Mouse (Mus musculus): ENCODE data around the gene Uba7.

Uba7 gene

DNA sequence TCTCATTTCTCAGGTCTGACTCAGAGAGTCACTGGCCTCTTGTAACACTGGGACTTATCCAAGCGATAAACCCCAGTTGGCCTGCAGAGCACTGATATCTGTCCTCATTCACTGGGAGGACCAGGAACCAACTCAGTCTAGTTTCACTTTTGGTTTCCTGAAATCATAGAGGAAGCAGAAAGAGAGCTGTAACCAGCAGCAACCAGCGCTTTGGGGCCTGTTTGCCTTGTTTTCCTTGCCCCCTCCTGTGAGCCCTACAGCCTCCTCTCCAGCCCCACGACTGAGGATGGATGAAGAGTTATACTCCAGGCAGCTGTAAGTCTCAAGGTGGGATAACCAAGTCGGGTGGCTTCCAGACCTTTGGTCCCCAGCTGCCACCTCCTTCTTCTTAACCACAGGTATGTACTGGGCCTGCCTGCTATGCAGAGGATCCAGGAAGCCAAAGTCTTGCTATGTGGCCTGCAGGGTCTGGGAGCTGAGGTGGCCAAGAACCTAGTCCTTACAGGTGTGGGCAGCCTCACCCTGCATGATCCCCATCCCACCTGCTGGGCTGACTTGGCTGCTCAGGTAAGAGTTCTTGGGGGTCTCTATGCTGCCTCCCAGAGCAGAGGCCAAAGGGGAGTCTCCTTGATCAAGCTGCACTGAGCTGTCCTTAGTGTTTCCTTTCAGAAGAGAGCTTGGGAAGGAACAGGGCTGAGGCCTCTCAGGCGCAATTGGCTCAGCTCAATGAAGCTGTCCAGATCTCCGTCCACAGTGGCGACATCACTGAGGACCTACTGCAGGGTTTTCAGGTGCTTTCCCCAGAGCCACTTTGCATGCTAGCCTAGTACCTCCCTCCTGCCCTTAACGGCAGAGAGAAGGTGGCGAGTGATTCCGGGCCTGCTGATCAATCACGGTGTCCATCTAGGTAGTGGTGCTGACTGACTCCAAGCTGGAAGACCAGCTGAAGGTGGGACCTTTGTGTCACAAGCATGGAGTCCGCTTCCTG lies at the start of gene Uba7:
Uba7 (plus strand) TSS at position 107 of the 988 bp plus-strand sequence.
- peak; percentile 97 for DNase-seq

DNA sequence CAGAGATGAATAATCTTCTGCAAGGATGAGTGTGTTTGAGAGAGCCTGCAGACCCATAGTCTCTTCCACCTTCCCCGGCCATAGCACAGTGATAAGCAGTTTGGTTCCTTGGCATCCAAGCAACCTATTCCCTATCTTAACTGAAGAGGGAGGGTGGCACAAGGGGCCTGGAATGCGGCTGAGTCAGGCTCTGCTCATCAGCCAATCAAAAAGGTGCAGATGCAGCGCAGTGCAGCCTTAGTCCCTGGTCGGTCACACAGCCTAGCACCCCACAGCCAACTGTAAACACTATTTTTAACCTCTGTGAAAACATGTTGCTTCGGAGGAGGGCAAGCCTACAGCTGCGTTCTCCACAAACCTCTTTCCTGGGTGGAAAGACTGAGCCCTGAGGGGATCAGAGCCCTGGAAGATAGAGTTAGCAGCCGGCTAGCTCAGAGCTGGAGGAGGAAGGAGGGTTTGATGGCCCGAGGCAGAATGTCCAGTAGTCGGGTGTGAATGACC lies 48.3 kb upstream of the Uba7 start:
- DNase-seq, result peak; percentile 92

DNA sequence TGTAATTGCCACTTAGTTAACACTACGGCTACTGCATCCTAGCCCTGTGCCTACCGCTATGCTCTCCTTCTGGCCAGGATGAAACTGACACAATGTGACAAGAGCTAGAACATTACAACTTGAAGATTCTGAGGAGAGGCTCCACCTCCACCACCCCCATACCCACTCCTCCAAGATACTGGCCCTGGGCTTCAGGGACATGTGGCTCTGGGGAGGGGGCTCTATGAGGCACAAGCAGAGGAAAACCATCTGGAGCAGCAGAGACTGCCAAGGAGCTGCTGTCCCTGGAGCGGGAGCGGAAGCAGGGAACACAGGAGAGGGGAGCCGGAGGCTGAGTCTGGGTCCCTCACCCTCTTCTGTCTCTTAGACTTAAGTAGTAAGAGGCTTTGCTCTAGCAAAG lies 47.6 kb upstream of the Uba7 start:
- DNase-seq, result no peak

DNA sequence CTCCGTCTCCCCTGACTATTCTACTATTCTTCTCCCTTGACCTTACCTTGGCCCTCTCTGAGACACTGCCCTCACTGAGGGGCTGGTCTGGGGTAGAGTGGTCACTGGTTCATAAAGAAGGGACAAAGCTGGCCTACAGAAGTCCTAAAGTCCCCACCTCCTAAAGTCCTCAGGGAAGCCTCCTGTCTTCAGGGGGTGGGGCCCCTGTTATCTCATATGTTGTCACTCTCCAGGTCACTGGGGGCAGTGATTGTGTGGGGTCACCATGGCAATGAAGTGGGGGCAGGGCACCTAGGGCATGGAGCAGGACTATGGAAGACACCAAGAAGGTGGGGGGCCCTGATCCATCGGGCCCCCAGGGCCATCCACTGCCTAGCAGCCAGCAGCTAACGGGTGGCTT lies 47.1 kb upstream of the Uba7 start, which contains the start of gene Actl11:
Actl11 (plus strand) TSS at position 301 of the 400 bp plus-strand sequence.
- no peak for DNase-seq

DNA sequence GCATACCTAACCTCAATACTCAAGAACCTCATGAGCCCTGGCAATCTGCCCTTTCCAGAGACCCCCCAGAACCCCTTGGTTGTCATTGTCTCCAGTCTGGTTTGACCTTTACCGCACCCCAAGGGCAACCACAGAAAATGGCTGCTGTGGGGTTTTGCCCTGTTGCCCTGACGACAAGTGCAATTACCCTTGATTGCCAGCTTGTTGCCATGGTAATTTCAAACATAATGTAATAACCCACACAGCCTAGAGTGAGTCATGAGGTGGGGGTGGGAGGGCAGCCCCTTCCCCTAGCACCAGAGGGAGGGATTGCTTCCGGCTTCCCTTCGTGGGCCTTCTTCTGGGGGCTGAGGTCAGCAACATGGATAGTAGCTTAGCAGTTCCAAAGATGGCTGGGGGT lies 43.1 kb upstream of the Uba7 start:
- no peak for DNase-seq

DNA sequence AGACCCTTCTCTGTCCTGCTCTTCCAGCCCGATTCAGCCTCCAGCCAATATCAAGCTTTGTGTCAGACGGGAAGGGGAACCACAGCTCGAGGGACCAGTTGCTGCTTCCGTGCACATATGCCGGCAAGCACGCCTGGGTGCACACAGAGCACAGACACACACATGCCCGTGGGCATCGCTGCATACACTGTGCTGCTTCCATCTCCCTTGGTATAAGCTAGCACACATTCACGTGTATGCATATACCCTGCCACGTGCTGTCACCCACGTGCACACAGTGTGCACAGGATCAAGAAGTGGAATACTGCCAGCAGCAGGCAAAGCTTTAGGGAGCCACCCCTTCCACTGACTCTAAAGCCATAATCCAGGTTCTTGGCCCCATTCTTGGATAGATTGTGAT lies 41.2 kb upstream of the Uba7 start:
- no peak for DNase-seq

DNA sequence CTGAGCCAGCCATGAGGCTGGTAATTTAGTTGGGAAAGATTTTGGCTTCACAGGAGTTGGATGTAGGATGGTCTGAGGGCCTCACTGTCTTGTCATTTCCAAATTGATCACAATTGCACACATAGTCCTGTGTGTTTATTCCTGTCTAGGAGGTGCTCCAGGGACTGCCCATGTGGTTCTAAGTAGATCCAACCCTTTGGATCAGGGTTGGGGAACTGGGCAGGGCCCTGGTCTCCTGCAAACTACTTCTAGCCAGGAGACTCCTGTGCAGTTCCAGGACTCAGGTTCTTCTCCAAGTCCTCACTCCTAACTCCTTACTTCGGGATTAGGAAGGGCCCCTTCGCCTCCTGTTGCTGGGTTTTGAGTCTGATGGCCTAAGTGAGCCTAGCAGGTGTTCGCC lies 39.9 kb upstream of the Uba7 start, which contains the start of gene Camkv:
Camkv (plus strand) TSS at position 301 of the 400 bp plus-strand sequence.
- DNase-seq, result no peak

DNA sequence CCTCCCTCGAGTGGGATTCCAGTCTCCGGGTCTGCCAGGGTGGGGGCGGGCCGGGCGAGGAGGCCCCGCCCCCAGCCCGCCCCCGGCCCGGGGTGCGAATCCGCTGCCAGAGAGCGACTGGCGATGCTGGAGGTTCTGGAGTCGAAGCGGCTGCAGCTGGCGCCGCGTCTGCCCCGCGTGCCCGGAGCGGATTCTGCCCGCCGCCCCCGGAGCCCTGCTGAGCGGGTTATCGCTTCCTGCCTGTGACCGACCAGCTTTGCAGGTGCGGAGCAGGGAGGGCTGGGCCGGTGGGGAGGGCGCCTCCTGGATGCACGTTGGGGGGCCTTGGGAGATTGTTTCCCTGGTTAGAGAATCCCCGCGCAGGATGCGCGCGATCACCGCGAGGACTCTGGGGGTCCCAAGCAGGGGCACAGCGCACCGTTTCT lies 39.5 kb upstream of the Uba7 start:
- no peak for DNase-seq

DNA sequence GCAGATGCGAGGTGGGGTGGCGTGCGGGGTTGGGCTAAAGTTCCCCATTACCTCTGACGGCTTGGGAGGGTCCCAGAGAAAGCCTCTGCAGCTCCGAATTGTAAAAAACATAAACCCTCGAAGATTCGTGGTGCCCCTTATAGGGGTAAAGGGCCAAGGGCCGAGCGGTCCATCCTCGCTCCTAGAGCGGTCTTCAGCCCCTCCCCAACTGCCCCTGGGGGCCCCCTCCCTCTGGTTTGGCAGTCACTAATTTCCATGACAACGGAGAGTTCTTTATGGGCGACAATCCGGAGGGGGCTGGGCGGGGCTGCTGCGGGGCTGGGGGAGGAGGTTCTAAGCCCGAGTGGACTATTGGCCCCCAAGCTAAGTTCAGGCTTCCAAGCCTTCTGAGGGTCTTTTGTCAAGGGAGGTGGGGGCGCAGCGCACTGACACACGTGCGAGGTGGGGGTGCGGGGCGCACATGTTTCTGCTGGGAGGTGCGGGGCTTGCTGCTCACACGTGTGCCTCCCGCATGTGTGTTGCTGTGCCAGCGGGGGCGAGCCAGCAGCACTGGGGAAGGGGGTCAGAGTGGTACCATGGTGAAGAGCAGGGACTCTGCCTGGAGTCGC lies 39.0 kb upstream of the Uba7 start:
- DNase-seq, result no peak

DNA sequence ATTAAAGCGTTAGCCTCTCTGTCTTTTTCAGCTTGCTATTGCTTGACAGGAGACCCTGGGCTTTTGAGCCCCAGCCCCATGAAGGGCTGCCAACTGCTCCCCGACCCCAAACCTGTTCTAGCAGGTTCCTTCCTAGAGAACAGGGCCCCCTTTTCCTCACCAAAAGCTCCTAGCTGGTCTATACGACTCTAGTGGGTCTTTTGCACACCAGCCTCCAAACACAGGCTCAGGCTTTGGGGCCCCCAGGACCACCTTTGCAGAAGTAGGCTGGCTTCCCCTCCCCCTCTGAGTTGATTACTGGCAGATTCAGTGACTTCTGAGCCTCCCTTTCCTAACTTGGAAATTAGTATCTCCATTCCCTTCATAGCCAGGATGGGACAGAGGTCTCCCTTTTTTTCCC lies 38.5 kb upstream of the Uba7 start:
- DNase-seq, result no peak

DNA sequence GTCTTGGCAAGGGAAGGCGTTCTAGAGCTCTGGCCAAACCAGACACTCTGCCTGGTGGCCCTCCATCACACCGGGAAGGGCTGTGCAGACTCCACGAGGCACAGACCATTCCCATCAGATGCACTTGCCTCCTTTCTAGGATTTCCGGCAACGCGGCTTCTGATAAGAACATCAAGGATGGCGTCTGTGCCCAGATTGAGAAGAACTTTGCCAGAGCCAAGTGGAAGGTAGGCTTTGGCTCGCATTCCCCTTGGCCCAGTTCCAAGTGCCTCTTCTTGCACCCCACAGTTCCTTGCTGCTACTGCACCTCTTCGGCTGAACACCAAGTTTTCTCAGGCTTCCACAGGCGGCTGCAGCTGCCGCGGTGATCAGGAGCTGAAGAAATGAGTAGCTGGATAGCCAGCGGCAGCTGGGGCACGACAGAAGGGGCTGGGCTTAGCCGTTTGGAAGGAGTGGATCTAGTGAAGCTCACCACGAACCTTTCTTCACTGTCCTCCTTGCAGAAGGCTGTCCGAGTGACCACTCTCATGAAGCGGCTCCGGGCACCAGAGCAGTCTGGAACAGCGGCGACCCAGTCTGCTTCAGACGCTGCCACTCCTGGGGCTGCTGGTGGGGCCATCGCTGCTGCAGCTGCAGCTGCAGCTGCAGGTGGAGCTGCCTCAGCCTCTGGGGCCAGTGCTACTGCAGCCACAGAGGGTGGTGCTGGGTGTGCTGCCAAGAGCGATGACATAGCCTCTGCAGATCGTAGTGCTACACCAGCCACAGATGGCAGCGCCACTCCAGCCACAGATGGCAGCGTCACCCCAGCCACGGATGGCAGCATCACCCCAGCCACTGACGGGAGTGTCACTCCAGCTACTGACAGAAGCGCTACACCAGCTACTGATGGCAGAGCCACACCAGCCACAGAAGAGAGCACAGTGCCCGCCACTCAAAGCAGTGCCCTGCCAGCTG lies 27.8 kb upstream of the Uba7 start:
- DNase-seq, result no peak

DNA sequence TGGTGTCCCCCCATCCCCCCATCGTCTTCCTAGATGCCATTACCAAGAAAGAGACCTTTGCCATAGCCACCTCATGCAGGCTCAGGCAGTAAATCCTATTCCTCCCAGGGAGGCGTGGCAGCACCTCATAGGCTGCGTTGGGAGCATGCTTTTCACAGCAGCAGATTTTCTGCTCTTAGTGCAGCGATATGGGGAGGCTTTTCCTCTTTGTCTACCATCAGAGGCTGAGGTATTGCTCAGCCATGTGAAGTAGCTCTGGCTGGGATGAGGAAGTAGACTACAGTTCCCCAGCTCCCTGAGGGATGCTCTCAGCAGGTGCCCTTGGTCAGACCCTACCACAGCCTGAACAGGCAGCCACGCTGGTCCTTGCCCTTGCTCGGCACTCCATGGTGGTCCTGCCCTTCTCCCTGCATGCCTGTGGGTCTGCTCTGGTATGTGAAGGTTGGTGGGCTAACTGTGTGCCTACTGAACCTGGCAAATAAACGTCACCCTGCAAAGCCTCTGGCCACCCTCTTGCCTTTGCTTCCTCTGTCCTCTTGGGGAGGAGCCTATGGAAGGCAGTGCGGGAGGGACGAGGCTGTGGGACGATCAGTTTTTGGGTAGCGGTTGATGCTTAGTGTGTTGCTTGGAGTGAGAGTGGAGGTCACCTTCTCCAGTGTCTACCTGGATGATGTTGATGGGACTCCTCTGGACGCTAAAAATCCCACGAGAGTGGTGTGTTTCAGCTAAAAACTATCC lies 26.0 kb upstream of the Uba7 start:
- DNase-seq, result no peak

DNA sequence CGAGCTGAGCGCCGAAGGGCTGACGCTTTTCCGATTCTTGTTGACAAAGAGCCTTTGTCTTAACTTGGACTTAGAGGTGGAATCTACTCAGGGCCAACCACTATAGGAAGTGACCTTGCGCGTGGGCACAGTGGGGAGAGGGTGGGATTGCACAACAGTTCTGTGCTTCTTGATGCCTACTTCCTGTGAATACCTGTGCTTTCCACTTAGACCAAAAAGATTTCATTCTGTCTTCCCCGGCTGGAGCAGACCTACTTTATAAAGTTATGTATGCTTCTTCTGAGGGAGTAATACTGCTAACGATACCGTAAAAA lies 25.4 kb upstream of the Uba7 start, which contains the start of gene Traip:
Traip (plus strand) TSS at position 215 of the 314 bp plus-strand sequence.
- DNase-seq, result no peak

DNA sequence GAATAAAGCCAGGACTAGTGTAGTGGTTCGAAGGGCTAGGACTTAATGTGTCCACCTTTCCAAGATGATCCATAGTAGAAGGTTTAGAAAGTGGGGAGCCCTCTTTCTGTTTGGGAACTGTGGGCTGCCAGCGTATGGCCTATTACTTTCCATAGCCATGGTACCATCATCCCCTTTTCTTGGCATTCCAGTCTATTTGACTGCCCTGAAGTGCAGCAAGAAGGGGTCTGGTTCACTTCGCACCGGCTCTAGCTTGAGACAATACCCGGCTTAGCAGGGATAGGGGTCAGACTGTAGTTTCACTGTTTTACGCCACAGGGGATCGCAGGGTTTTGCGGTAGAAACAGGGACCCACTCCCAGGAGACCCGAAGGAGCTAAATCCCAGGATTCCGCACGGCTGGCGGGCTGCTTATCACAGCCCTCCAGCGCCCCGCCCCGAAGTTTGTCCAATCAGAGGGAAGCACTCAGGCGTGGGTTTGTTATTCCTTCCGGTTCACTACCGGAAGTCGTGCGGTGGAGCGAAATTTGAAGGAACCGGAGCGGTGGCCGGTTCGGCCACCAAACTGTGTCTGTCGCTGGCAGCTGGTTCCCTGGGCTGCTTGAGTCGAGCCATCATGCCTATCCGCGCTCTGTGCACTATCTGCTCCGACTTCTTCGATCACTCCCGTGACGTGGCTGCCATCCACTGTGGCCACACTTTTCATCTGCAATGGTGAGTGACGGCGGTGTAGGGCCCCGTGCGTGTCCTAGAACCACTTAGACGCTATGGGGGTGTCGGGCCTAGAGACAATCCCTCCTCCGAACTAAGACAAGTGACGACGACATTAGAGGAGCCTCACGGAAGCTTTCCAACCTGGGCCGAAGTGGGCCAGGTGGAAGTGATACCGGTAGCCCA lies 24.6 kb upstream of the Uba7 start:
- peak; percentile 99 for DNase-seq

DNA sequence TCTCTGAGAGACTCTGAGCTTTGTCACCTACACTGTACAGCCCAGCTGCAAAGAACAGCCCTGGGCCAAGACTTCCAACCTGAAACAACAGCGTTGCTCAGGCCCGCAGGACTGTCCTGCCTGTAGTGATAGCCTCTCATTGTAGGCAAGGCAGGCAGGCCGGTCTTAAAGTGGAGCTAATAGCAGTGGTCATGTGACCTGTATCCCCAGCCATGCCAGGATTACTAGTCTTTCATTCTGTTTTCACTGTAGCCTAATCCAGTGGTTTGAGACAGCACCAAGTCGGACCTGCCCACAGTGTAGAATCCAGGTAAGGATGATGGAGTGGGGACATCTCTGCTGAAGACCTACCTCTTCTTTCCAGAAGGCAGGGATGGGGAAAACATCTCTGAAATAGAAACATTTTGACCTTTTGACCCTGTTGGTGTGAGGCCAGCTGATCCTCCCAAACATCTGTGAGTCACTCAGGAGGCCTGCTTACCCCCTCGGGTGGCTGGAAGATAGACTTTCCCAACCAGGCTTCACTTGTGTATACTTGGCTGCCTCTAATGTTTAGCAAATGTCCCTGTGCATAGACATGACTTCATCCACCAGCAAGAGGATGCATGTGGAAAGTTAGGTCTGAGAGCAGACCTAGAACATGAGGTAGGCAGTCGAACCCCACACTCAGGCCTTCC lies 19.6 kb upstream of the Uba7 start:
- no peak for DNase-seq

DNA sequence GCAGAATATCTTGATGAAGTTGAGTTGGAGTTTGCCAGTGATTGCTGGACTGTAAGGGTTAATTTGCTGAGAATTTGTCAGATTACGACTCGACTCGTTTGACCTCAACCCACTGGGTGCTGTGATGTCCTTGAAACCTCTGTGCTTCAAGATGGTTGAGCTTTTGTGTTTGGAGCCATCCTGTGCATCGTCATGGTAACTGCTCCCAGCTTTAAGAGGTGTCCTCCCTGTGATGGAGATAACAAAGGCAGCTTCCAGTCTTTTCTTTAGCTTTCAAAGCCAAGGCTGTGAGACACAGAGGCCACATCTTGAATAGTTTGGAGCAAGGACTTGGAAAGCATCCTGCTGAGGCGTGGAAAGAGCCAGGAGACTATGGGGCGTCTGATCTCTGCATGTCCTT lies 18.2 kb upstream of the Uba7 start:
- no peak for DNase-seq

DNA sequence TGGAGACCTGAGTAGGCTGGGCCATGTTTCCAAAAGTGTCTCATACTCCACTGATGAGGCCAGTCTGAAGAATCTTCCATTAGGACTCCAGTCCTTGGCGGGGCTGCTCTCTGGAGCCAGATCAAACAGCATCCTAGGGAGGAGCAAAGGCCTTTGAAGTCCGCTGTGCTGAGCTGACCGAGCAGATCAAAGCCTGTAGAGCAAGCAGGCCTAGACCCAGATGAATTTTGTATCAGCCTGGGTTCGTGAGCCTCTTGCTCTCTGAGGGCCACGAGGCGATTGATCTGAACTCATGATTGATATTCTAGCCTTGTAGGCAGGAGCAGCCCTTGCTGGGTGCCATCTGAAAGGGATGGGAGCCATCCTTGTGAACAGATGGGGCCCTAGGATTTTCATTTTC lies 15.4 kb upstream of the Uba7 start:
- DNase-seq, result no peak

DNA sequence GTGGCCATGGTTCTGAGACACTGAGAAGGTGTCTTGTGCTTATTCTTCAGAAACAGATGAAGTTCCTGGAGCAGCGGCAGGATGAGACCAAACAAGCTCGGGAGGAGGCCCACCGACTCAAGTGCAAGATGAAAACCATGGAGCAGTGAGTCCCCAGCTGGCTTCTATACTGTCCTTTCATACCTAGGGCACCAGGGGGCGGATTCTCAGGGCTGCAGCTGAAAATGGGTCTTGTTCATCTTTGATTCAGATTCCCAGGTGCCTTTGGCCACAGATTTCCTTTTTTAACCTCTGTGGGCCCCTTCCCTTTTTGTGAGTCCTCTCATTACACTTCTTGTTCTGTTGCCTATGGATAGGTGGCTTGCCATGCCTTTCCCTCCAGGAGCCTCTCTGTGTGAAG lies 14.4 kb upstream of the Uba7 start:
- no peak for DNase-seq

DNA sequence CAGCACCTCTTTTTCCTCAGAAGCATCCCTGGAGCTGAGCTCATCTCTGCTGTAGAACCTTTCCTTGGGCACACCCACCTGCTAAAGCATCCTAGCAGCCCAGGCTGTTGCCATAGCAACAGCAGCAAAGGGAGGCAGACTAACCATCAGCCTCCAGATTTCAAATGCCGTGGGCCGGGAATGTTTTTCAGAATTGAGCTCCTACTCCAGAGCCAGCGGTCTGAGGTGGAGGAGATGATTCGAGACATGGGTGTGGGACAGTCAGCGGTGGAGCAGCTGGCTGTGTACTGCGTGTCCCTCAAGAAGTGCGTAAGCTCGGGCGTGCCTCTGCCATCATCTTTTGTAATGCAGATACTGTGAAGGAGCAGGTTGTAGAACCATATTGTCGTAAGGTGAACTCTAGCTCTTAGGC lies 13.9 kb upstream of the Uba7 start:
- no peak for DNase-seq

DNA sequence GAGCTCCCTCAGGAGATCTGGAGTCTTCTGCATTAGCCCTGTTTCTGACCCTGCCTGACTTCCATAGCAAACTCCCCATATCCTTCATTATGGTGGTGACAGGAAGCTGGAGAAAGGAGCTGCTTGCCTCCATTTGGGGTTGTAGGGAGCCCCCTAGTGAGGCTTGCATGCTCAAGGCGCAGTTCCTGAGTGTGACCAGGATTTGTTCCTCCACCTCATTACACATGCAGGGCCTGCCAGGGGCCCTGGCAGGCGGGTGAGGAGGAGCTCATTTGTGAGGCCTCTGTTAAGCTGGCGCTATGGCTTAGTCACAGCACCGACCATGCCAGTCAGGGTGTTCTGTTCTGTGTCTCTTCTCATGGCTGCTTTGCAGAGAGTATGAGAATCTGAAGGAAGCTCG lies 13.4 kb upstream of the Uba7 start:
- peak; percentile 93 for DNase-seq
